Mouse (Mus musculus) WW6 (cell line): Measurements from ENCODE around the gene Akt1.

Experiments used
- DNase-seq: peaks from one replicate; pipeline ENCODE4 v3.0.0-alpha.2; 2013; ENCODE audit warnings: low read depth, low spot score

The Akt1 gene

GRCm38 (mm10) chr12:112661327-112661605 lies 13.4 kb downstream of the Akt1 start:
- DNase-seq: no peak

GRCm38 (mm10) chr12:112660576-112661326 lies 13.9 kb downstream of the Akt1 start:
- DNase-seq: no peak

GRCm38 (mm10) chr12:112659109-112659508 lies 15.6 kb downstream of the Akt1 start:
- DNase-seq: no peak

GRCm38 (mm10) chr12:112658619-112659018 lies 16.1 kb downstream of the Akt1 start:
- DNase-seq: no peak

GRCm38 (mm10) chr12:112654076-112654475 lies 20.6 kb downstream of the Akt1 start:
- DNase-seq: no peak

- DNase-seq: no peak
Measured at GRCm38 (mm10) chr12:112653157-112653824, 21.4 kb downstream of the Akt1 start.

GRCm38 (mm10) chr12:112651778-112652439 lies 22.8 kb downstream of the Akt1 start:
- no peak for DNase-seq

GRCm38 (mm10) chr12:112648081-112648480 lies 26.6 kb downstream of the Akt1 start:
- no peak for DNase-seq

GRCm38 (mm10) chr12:112646139-112646538 lies 28.5 kb downstream of the Akt1 start:
- DNase-seq: no peak

GRCm38 (mm10) chr12:112644855-112645506 lies 29.7 kb downstream of the Akt1 start:
- DNase-seq: no peak

GRCm38 (mm10) chr12:112644180-112644854 lies 30.4 kb downstream of the Akt1 start, which contains the start of gene Siva1:
Siva1 (plus strand) TSS chr12:112644679.
- peak; percentile 93 for DNase-seq

- no peak for DNase-seq
Measured at GRCm38 (mm10) chr12:112643126-112643525, 31.6 kb downstream of the Akt1 start.

- no peak for DNase-seq
Measured at GRCm38 (mm10) chr12:112639526-112639925, 35.2 kb downstream of the Akt1 start.

- no peak for DNase-seq
Measured at GRCm38 (mm10) chr12:112633686-112634085, 41.0 kb downstream of the Akt1 start.

GRCm38 (mm10) chr12:112632907-112633306 lies 41.8 kb downstream of the Akt1 start:
- no peak for DNase-seq

GRCm38 (mm10) chr12:112632084-112632777 lies 42.5 kb downstream of the Akt1 start:
- no peak for DNase-seq

GRCm38 (mm10) chr12:112631472-112631871 lies 43.2 kb downstream of the Akt1 start:
- DNase-seq: no peak

- DNase-seq: no peak
Measured at GRCm38 (mm10) chr12:112630796-112631195, 43.9 kb downstream of the Akt1 start.

GRCm38 (mm10) chr12:112630029-112630428 lies 44.7 kb downstream of the Akt1 start:
- DNase-seq: no peak

- DNase-seq: peak; percentile 54
Measured at GRCm38 (mm10) chr12:112628928-112629721, 45.6 kb downstream of the Akt1 start.
